Mouse (Mus musculus): ENCODE measurements around the gene Macrod1.

DNA sequence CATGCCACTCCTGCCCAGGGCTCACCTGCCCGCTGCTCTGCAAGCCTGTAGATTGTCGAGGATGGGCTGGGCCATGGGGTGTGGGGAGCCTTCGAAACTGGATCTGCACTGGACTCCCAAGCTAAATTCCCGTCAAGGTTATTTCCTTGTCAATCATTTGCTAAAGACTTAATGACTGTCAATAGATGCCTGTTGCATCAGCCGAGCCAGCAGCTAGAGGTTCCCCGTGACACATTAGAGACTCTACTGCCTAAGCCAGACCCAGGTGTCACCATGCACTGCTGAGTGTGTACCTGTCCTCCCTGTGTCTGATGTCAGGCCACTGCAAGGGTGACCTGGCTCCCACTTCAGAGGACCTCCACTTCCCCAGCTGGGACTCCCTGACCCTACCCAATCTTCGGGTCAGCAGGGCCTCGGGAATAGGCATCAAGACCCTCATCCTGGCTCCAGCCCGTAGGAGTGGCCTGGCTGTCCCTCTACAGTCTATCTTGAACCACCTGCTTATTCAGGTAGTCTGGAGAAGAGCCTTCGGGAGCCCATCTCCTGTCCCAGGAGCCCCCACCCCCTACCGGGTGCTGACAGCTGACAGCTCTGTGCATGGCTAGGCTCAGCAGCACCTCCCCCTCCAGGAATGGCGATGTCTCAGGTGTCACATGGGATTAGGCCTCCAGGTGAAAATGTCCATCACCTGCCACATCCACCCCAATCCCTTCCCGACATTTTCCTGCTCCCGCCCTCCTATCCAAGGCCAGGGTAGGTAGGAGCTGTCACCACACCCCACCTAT is 80.3 kb downstream of the Macrod1 start:
- no peak for TF ChIP-seq POLR2A (IDR thresholded peaks at IDR 0.05; ENCODE audit: borderline replicate concordance, insufficient read depth, low read length)
- TF ChIP-seq CTCF (IDR thresholded peaks at IDR 0.05; ENCODE audit: borderline replicate concordance, insufficient read depth, low read depth, low read length), result no peak
